Mouse (Mus musculus): Measurements from ENCODE around the gene St8sia6. TPM values are rescaled to one million over a fixed set of nuclear protein-coding genes. Genes with fewer than 3 reads are reported as not detected.
"Not testable (repeated sequence)": the region's sequence is repeated elsewhere in the genome, so short reads cannot be mapped to it uniquely, and the experiment has no call there.

St8sia6 gene
- polyA plus RNA-seq, 1 experiment from 2014 or later: 1.7 TPM

GRCm38 (mm10) chr2:13791598-13791997 lies 2.3 kb downstream of the St8sia6 start:
- H3K27me3 ChIP-seq: peaks cover 30% of the 10 kb centered on the region
- no peak overlapping the region for H3K27ac ChIP-seq
- peaks cover 4% of the 10 kb centered on the region for H3K4me1 ChIP-seq (replicated peaks)
- H3K9me3 ChIP-seq: no peaks in the 10 kb centered on the region
- no peak overlapping the region for H3K9ac ChIP-seq (replicated peaks)
- no peak for ATAC-seq (ENCODE audit: insufficient number of reproducible peaks, insufficient read depth, low FRiP score, low TSS enrichment, low read depth)
- H3K36me3 ChIP-seq: no peaks in the 10 kb centered on the region
- 42% methylated on average over 7 of the region's 7 CpGs for WGBS
- H3K4me2 ChIP-seq: no peak overlapping the region
- H3K4me3 ChIP-seq (replicated peaks): no peak overlapping the region

DNA sequence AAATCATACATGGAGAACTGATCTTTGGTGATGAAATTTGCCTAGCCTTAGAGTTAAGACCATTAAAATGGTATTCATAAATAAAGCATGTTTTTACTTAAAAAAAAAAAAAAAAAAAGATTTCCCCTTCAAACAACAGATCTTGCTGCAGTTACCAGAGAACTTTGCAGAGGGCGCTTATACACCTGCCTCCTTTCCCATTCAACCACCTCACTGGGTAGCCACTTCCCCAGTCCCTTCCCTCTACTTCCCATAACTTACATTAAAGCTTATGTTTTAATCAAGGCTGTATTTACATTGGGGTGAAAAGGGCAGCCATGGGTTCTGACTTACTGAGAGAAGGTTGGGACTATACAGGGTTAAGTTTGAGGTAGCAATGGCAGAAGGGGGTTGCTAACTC lies 4.5 kb downstream of the St8sia6 start:
- Histone ChIP-seq H3K4me1 (replicated peaks) (peaks cover 4% of the 10 kb centered on the region), H3K4me3 (replicated peaks) (no peak overlapping the region), H3K9ac (replicated peaks) (no peak overlapping the region), H3K36me3 (no peaks in the 10 kb centered on the region), H3K9me3 (no peaks in the 10 kb centered on the region), H3K4me2 (no peak overlapping the region), H3K27ac (no peak overlapping the region), H3K27me3 (peaks cover 26% of the 10 kb centered on the region)
- ATAC-seq (ENCODE audit: insufficient number of reproducible peaks, insufficient read depth, low FRiP score, low TSS enrichment, low read depth): no peak
- 50% methylated on average over 1 of the region's 1 CpGs for WGBS

- Histone ChIP-seq H3K27me3 (peaks cover 4% of the 10 kb centered on the region), H3K9ac (replicated peaks) (no peak overlapping the region), H3K9me3 (no peaks in the 10 kb centered on the region), H3K27ac (no peak overlapping the region), H3K4me2 (no peak overlapping the region), H3K36me3 (no peaks in the 10 kb centered on the region), H3K4me1 (replicated peaks) (no peaks in the 10 kb centered on the region), H3K4me3 (replicated peaks) (no peak overlapping the region)
- 70% methylated on average over 1 of the region's 1 CpGs for WGBS
- no peak for ATAC-seq (ENCODE audit: insufficient number of reproducible peaks, insufficient read depth, low FRiP score, low TSS enrichment, low read depth)
These were observed 7.2 kb downstream of the St8sia6 start for GRCm38 (mm10) chr2:13786577-13787168.

GRCm38 (mm10) chr2:13785992-13786391 lies 7.9 kb downstream of the St8sia6 start:
- H3K4me3 ChIP-seq (replicated peaks); H3K36me3 ChIP-seq; H3K4me1 ChIP-seq (replicated peaks); H3K9me3 ChIP-seq; H3K9ac ChIP-seq (replicated peaks); ATAC-seq (ENCODE audit: insufficient number of reproducible peaks, insufficient read depth, low FRiP score, low TSS enrichment, low read depth); H3K4me2 ChIP-seq; H3K27ac ChIP-seq; H3K27me3 ChIP-seq: not testable (repeated sequence)
- 65% methylated on average over 2 of the region's 3 CpGs for WGBS

DNA sequence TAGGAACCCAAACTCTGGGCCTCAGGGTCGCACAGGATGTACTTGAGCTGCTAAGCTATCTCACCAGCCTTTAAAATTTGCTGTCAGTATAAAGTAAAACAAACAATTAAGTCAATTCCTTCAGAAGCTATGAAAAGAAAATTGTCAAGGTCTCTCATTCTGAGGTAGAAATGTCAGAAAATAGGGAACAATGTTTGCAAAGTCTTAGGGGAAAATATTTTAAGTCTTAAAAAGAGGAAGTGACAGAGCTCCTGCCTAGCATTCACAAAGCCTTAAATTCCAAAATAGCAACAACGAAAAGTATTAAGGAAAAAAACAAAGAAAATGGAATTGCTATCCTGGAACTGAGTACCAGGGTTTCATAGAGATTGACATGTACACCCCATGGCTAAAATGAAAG lies 8.6 kb downstream of the St8sia6 start:
- 86% methylated on average over 2 of the region's 2 CpGs for WGBS
- no peak for ATAC-seq (ENCODE audit: insufficient number of reproducible peaks, insufficient read depth, low FRiP score, low TSS enrichment, low read depth)
- H3K9me3 ChIP-seq: no peaks in the 10 kb centered on the region

DNA sequence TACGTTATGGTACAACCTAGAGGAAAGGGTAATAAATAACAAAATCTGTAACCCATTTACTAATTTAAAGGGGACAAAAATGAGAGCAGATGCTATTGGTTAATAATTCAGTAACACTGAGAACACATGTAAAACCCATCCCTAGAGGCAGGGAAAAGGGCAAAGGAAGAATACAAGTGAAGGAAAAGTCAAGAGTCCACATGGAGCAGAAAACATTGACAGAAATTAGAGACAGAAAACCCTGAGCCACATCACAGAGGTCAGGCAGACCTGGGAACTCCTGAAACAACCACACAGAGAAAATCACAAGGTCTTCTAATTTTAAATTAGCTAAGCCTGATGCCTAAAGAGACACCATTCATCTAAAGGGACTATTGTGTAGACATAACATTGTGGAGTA lies 9.4 kb downstream of the St8sia6 start:
- Histone ChIP-seq H3K36me3 (no peaks in the 10 kb centered on the region), H3K9ac (replicated peaks) (no peak overlapping the region), H3K27me3 (no peaks in the 10 kb centered on the region), H3K4me3 (replicated peaks) (no peak overlapping the region), H3K9me3 (no peaks in the 10 kb centered on the region), H3K4me2 (no peak overlapping the region), H3K27ac (no peak overlapping the region), H3K4me1 (replicated peaks) (no peaks in the 10 kb centered on the region)
- ATAC-seq (ENCODE audit: insufficient number of reproducible peaks, insufficient read depth, low FRiP score, low TSS enrichment, low read depth): no peak
- whole genome bisulfite sequencing: 66% methylated on average over 1 of the region's 1 CpGs

More for the DNA sequence above, 8.6 kb downstream of the St8sia6 start:
- H3K36me3 ChIP-seq: no peaks in the 10 kb centered on the region
- no peaks in the 10 kb centered on the region for H3K4me1 ChIP-seq (replicated peaks)
- H3K4me3 ChIP-seq (replicated peaks): no peak overlapping the region
- H3K9ac ChIP-seq (replicated peaks): no peak overlapping the region
- no peak overlapping the region for H3K4me2 ChIP-seq
- no peaks in the 10 kb centered on the region for H3K27me3 ChIP-seq
- no peak overlapping the region for H3K27ac ChIP-seq

GRCm38 (mm10) chr2:13777032-13777431 lies 16.8 kb downstream of the St8sia6 start:
- Histone ChIP-seq H3K27me3 (no peaks in the 10 kb centered on the region), H3K9ac (replicated peaks) (no peak overlapping the region), H3K9me3 (no peaks in the 10 kb centered on the region), H3K4me2 (no peak overlapping the region), H3K4me3 (replicated peaks) (no peak overlapping the region), H3K4me1 (replicated peaks) (no peaks in the 10 kb centered on the region), H3K36me3 (no peaks in the 10 kb centered on the region), H3K27ac (no peak overlapping the region)
- ATAC-seq (ENCODE audit: insufficient number of reproducible peaks, insufficient read depth, low FRiP score, low TSS enrichment, low read depth): no peak

- WGBS: 87% methylated on average over 1 of the region's 1 CpGs
- Histone ChIP-seq H3K9me3 (no peaks in the 10 kb centered on the region), H3K4me1 (replicated peaks) (no peaks in the 10 kb centered on the region), H3K27me3 (no peaks in the 10 kb centered on the region), H3K4me3 (replicated peaks) (no peak overlapping the region), H3K4me2 (no peak overlapping the region), H3K27ac (no peak overlapping the region), H3K9ac (replicated peaks) (no peak overlapping the region), H3K36me3 (no peaks in the 10 kb centered on the region)
- no peak for ATAC-seq (ENCODE audit: insufficient number of reproducible peaks, insufficient read depth, low FRiP score, low TSS enrichment, low read depth)
These were observed 17.4 kb downstream of the St8sia6 start for GRCm38 (mm10) chr2:13776453-13776852.

DNA sequence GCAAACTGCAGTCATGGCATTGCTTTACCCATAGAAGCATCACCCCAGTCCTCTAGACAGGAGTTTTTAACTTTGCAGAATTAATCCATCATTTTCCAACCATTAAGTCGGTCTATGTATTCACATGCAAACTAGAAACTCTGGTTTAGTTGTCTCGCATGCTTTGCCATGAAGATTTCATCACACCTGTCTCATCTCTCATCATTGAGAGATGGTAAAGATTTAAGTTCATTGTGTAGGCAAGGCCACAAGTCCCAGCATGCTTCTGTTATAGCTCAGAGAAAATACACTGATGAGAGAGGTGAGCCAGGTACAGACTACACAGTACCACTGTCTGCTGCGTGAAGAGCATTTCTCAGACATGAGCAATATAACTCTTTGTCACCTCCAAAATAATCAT lies 18.8 kb downstream of the St8sia6 start:
- H3K4me3 ChIP-seq (replicated peaks): no peak overlapping the region
- no peak overlapping the region for H3K9ac ChIP-seq (replicated peaks)
- H3K27me3 ChIP-seq: no peaks in the 10 kb centered on the region
- H3K4me1 ChIP-seq (replicated peaks): no peaks in the 10 kb centered on the region
- no peaks in the 10 kb centered on the region for H3K36me3 ChIP-seq
- H3K27ac ChIP-seq: no peak overlapping the region
- H3K9me3 ChIP-seq: no peaks in the 10 kb centered on the region
- WGBS: 84% methylated on average over 3 of the region's 3 CpGs
- ATAC-seq (ENCODE audit: insufficient number of reproducible peaks, insufficient read depth, low FRiP score, low TSS enrichment, low read depth): no peak
- no peak overlapping the region for H3K4me2 ChIP-seq

DNA sequence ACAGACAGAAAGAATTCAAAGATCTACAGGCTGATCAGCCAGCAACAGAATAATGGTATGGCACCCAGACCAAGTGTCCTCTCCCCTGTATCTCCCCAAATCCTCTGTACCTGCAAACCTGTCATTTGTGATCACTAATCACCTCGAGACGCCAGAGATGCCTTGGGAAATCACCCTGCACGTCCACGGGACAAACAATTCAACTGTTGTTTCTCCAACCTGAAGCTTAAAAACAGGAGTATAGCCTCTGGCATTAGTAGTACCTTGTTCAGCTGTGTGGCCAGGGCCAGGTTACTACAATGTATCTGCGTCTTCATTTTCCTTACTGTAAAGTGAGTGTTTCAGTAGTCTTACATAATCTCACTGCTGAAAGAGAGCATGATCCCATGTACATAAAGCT lies 25.3 kb downstream of the St8sia6 start:
- Histone ChIP-seq H3K9ac (replicated peaks) (no peak overlapping the region), H3K9me3 (no peaks in the 10 kb centered on the region), H3K4me3 (replicated peaks) (no peak overlapping the region), H3K4me1 (replicated peaks) (no peaks in the 10 kb centered on the region), H3K27ac (no peak overlapping the region), H3K27me3 (no peaks in the 10 kb centered on the region), H3K4me2 (no peak overlapping the region), H3K36me3 (no peaks in the 10 kb centered on the region)
- no peak for ATAC-seq (ENCODE audit: insufficient number of reproducible peaks, insufficient read depth, low FRiP score, low TSS enrichment, low read depth)
- 74% methylated on average over 5 of the region's 5 CpGs for WGBS

GRCm38 (mm10) chr2:13767532-13768411 lies 26.1 kb downstream of the St8sia6 start:
- H3K27ac ChIP-seq: no peak overlapping the region
- no peak for ATAC-seq (ENCODE audit: insufficient number of reproducible peaks, insufficient read depth, low FRiP score, low TSS enrichment, low read depth)
- no peaks in the 10 kb centered on the region for H3K36me3 ChIP-seq
- H3K9ac ChIP-seq (replicated peaks): no peak overlapping the region
- 72% methylated on average over 9 of the region's 9 CpGs for WGBS
- H3K27me3 ChIP-seq: no peaks in the 10 kb centered on the region
- H3K9me3 ChIP-seq: no peaks in the 10 kb centered on the region
- no peak overlapping the region for H3K4me3 ChIP-seq (replicated peaks)
- H3K4me1 ChIP-seq (replicated peaks): no peaks in the 10 kb centered on the region
- H3K4me2 ChIP-seq: no peak overlapping the region

DNA sequence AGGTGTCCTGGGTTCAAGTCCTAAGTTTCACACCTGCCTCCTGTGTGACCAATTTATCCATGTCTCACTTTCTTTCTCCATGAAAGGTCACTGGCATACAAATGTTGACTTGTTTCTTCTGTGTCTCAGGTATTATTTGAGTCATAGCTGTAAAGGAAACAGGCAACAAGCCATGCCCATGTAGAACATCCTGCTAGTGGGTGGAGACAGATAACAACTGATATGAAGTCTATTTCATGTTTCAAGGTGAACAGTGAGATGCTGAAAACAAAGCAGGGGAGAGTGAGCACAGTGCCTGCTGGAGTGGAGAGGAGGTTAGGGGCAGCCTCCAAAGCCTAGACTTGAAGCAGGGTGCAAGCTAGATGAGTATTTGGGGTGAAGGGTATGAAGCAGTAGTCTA lies 33.5 kb downstream of the St8sia6 start:
- Histone ChIP-seq H3K9ac (replicated peaks) (no peak overlapping the region), H3K27me3 (no peaks in the 10 kb centered on the region), H3K36me3 (no peaks in the 10 kb centered on the region), H3K4me3 (replicated peaks) (no peak overlapping the region), H3K27ac (no peak overlapping the region), H3K4me1 (replicated peaks) (no peaks in the 10 kb centered on the region), H3K9me3 (no peaks in the 10 kb centered on the region), H3K4me2 (no peak overlapping the region)
- ATAC-seq (ENCODE audit: insufficient number of reproducible peaks, insufficient read depth, low FRiP score, low TSS enrichment, low read depth): no peak
